Mouse (Mus musculus): ENCODE data around the gene Dtl. TPM values are rescaled to one million over a fixed set of nuclear protein-coding genes. Genes with fewer than 3 reads are reported as not detected.

The Dtl gene
- polyA plus RNA-seq, 1 experiment from 2014 or later = 22.0 TPM

GRCm38 (mm10) chr1:191609051-191609450, 33.7 kb upstream of the Dtl start:
- Histone ChIP-seq H3K4me3 (no peak overlapping the region), H3K4me2 (replicated peaks) (no peak overlapping the region), H3K27me3 (no peaks in the 10 kb centered on the region), H3K27ac (replicated peaks) (no peak overlapping the region), H3K4me1 (no peaks in the 10 kb centered on the region), H3K9ac (replicated peaks) (no peak overlapping the region), H3K9me3 (no peaks in the 10 kb centered on the region), H3K36me3 (peaks cover 91% of the 10 kb centered on the region)
- ATAC-seq (replicated peaks) = no peak
- WGBS = 96% methylated on average over 6 of the region's 6 CpGs

- Histone ChIP-seq H3K27ac (replicated peaks) (no peak overlapping the region), H3K36me3 (peaks cover 59% of the 10 kb centered on the region), H3K4me1 (no peaks in the 10 kb centered on the region), H3K27me3 (no peaks in the 10 kb centered on the region), H3K9ac (replicated peaks) (no peak overlapping the region), H3K4me2 (replicated peaks) (no peak overlapping the region), H3K4me3 (no peak overlapping the region), H3K9me3 (no peaks in the 10 kb centered on the region)
- no peak for ATAC-seq (replicated peaks)
- WGBS = 54% methylated on average over 3 of the region's 3 CpGs
Measured at GRCm38 (mm10) chr1:191604690-191605089, 29.3 kb upstream of the Dtl start.

DNA sequence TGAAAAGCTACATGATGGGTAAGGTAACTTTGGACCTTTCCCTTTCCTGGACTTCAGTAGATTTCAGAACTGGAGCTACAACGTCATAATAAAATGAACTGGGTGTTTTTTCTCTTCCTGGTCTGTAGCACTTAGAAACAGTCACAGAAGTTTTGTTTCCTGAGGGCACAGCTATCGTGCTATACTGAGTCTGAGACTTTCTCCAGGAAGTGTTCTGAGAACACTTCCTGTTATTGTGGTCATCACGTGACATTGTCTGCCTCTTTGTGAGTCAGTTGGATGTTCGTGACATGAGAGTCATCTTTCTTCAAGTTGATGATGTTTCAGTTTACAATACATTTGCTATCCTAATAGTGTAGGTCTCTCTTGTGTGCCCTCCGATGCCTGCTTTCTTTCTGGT, 23.9 kb upstream of the Dtl start:
- Histone ChIP-seq H3K4me1 (no peaks in the 10 kb centered on the region), H3K27me3 (no peaks in the 10 kb centered on the region), H3K4me3 (no peak overlapping the region), H3K36me3 (peaks cover 40% of the 10 kb centered on the region), H3K27ac (replicated peaks) (no peak overlapping the region), H3K4me2 (replicated peaks) (no peak overlapping the region), H3K9ac (replicated peaks) (no peak overlapping the region), H3K9me3 (no peaks in the 10 kb centered on the region)
- no peak for ATAC-seq (replicated peaks)
- WGBS = 84% methylated on average over 5 of the region's 5 CpGs

- peaks cover 38% of the 10 kb centered on the region for H3K36me3 ChIP-seq
Measured at GRCm38 (mm10) chr1:191596076-191596475, 20.7 kb upstream of the Dtl start.

GRCm38 (mm10) chr1:191592016-191592720, 16.8 kb upstream of the Dtl start:
- no peak overlapping the region for H3K27ac ChIP-seq (replicated peaks)
- H3K4me1 ChIP-seq = no peaks in the 10 kb centered on the region
- peaks cover 44% of the 10 kb centered on the region for H3K36me3 ChIP-seq
- H3K27me3 ChIP-seq = no peaks in the 10 kb centered on the region
- no peaks in the 10 kb centered on the region for H3K9me3 ChIP-seq
- H3K4me2 ChIP-seq (replicated peaks) = no peak overlapping the region
- ATAC-seq (replicated peaks) = no peak
- no peak overlapping the region for H3K4me3 ChIP-seq
- no peak overlapping the region for H3K9ac ChIP-seq (replicated peaks)
- 80% methylated on average over 12 of the region's 12 CpGs for WGBS

More at GRCm38 (mm10) chr1:191596076-191596475, 20.7 kb upstream of the Dtl start:
- WGBS = 95% methylated on average over 8 of the region's 8 CpGs
- Histone ChIP-seq H3K27ac (replicated peaks) (no peak overlapping the region), H3K4me3 (no peak overlapping the region), H3K9ac (replicated peaks) (no peak overlapping the region), H3K27me3 (no peaks in the 10 kb centered on the region), H3K4me2 (replicated peaks) (no peak overlapping the region), H3K9me3 (no peaks in the 10 kb centered on the region), H3K4me1 (no peaks in the 10 kb centered on the region)
- ATAC-seq (replicated peaks) = no peak

GRCm38 (mm10) chr1:191588749-191589148, 13.4 kb upstream of the Dtl start:
- Histone ChIP-seq H3K27ac (replicated peaks) (no peak overlapping the region), H3K4me2 (replicated peaks) (no peak overlapping the region), H3K36me3 (peaks cover 43% of the 10 kb centered on the region), H3K4me1 (no peaks in the 10 kb centered on the region), H3K9ac (replicated peaks) (no peak overlapping the region), H3K27me3 (no peaks in the 10 kb centered on the region), H3K9me3 (no peaks in the 10 kb centered on the region), H3K4me3 (no peak overlapping the region)
- 99% methylated on average over 2 of the region's 2 CpGs for WGBS
- ATAC-seq (replicated peaks) = no peak

DNA sequence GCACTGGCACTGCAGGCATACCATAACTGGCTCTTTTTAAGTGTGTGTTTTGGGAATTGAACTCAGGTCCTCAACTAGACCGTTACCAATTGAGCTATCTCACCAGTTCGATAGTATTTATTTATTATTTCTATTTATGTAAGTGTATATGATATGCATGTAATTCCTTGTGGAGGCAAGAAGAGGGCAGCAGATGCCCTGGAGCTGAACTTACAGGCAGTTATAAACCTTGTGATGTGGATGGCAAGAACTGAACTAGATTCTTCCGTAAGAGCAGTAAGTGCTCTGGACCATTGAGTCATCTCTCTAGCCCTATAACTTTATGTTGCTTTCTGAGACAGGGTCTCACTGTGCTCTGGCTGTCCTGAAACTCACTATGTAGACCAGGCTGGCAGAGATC, 11.7 kb upstream of the Dtl start:
- Histone ChIP-seq H3K27ac (replicated peaks) (no peak overlapping the region), H3K36me3 (peaks cover 54% of the 10 kb centered on the region), H3K27me3 (no peaks in the 10 kb centered on the region), H3K4me1 (no peaks in the 10 kb centered on the region), H3K4me3 (no peak overlapping the region), H3K4me2 (replicated peaks) (no peak overlapping the region), H3K9me3 (no peaks in the 10 kb centered on the region), H3K9ac (replicated peaks) (no peak overlapping the region)
- ATAC-seq (replicated peaks) = no peak
- WGBS = 100% methylated on average over 3 of the region's 3 CpGs

- Histone ChIP-seq H3K27me3 (no peaks in the 10 kb centered on the region), H3K4me3 (no peak overlapping the region), H3K4me1 (no peaks in the 10 kb centered on the region), H3K4me2 (replicated peaks) (no peak overlapping the region), H3K9me3 (no peaks in the 10 kb centered on the region), H3K27ac (replicated peaks) (no peak overlapping the region), H3K36me3 (peaks cover 54% of the 10 kb centered on the region), H3K9ac (replicated peaks) (no peak overlapping the region)
- 90% methylated on average over 2 of the region's 2 CpGs for WGBS
- ATAC-seq (replicated peaks) = no peak
Measured at GRCm38 (mm10) chr1:191585704-191586103, 10.4 kb upstream of the Dtl start.

DNA sequence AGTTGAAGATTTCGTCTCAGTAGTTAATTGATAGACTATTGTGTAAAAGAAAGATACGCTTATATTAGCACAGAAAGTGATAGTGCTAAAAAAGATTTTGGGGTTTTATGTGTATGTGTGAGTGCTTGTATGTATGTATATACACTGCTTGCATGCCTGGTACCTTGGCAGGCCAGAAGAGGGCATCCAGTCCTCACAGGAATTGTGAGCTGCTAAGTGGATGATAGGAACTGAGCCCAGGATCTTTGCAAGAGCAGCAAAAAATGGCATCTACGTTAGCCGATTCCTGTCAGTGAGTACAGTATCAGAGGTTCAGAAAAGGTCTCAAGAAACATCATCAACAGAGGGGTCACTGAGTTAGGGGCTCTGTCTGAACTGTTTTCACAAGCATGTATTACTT, 9.1 kb upstream of the Dtl start:
- H3K9me3 ChIP-seq = 0 out of 2 replicates have a peak, but pooled peaks cover 4% of the 10 kb centered on the region
- WGBS = 93% methylated on average over 4 of the region's 4 CpGs
- H3K9ac ChIP-seq (replicated peaks) = no peak overlapping the region
- H3K4me3 ChIP-seq = no peak overlapping the region
- peaks cover 50% of the 10 kb centered on the region for H3K36me3 ChIP-seq
- H3K27ac ChIP-seq (replicated peaks) = no peak overlapping the region
- ATAC-seq (replicated peaks) = no peak
- no peaks in the 10 kb centered on the region for H3K4me1 ChIP-seq
- no peaks in the 10 kb centered on the region for H3K27me3 ChIP-seq
- no peak overlapping the region for H3K4me2 ChIP-seq (replicated peaks)

DNA sequence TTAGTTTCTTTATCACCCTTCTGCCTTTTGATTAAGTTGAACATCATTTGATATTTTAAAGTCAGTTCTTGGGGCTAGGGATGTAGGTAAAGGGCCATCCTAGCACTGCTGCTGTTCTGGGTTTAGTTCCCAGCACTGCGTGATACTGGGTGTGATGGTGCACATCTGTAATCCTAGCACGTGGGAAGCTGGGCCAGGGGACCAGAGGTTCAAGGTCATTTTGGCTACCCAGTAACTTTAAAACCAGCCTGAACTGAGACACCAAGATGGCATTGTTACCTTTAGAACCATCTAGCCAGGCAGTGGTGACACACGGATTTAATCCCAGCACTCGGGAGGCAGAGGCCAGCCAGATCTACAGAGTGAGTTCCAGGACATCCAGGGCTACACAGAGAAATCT, 8.5 kb upstream of the Dtl start:
- Histone ChIP-seq H3K4me3 (no peak overlapping the region), H3K9ac (replicated peaks) (no peak overlapping the region), H3K27ac (replicated peaks) (no peak overlapping the region), H3K4me2 (replicated peaks) (no peak overlapping the region), H3K9me3 (0 out of 2 replicates have a peak, but pooled peaks cover 4% of the 10 kb centered on the region), H3K4me1 (no peaks in the 10 kb centered on the region), H3K27me3 (no peaks in the 10 kb centered on the region), H3K36me3 (peaks cover 49% of the 10 kb centered on the region)
- WGBS = 94% methylated on average over 4 of the region's 4 CpGs
- no peak for ATAC-seq (replicated peaks)

GRCm38 (mm10) chr1:191581641-191582040, 6.3 kb upstream of the Dtl start:
- peaks cover 28% of the 10 kb centered on the region for H3K36me3 ChIP-seq
- no peak overlapping the region for H3K27ac ChIP-seq (replicated peaks)
- H3K9ac ChIP-seq (replicated peaks) = no peak overlapping the region
- H3K4me1 ChIP-seq = peaks cover 19% of the 10 kb centered on the region
- no peaks in the 10 kb centered on the region for H3K27me3 ChIP-seq
- WGBS = 93% methylated on average over 4 of the region's 4 CpGs
- H3K9me3 ChIP-seq = 0 out of 2 replicates have a peak, but pooled peaks cover 4% of the 10 kb centered on the region
- no peak for ATAC-seq (replicated peaks)
- H3K4me2 ChIP-seq (replicated peaks) = no peak overlapping the region
- no peak overlapping the region for H3K4me3 ChIP-seq

- H3K4me1 ChIP-seq = peaks cover 28% of the 10 kb centered on the region
- WGBS = 94% methylated on average over 3 of the region's 3 CpGs
Measured at GRCm38 (mm10) chr1:191579524-191579923, 4.2 kb upstream of the Dtl start.

More at GRCm38 (mm10) chr1:191579524-191579923, 4.2 kb upstream of the Dtl start:
- H3K9ac ChIP-seq (replicated peaks) = no peak overlapping the region
- no peak overlapping the region for H3K4me2 ChIP-seq (replicated peaks)
- no peaks in the 10 kb centered on the region for H3K27me3 ChIP-seq
- peaks cover 21% of the 10 kb centered on the region for H3K36me3 ChIP-seq
- H3K27ac ChIP-seq (replicated peaks) = no peak overlapping the region
- no peak overlapping the region for H3K4me3 ChIP-seq
- H3K9me3 ChIP-seq = 0 out of 2 replicates have a peak, but pooled peaks cover 4% of the 10 kb centered on the region
- ATAC-seq (replicated peaks) = no peak

Data from forebrain, embryonic 15.5 days (tissue).